Mouse (Mus musculus): ENCODE measurements around the gene Tcf7l1. TPM values are rescaled to one million over a fixed set of nuclear protein-coding genes. Genes with fewer than 3 reads are reported as not detected.

The Tcf7l1 gene
- polyA plus RNA-seq, 1 experiment from 2014 or later = 24.2 TPM

- DNase-seq (ENCODE audit: low spot score) = no peak
- 80% methylated on average over 3 of the region's 3 CpGs for WGBS
- Histone ChIP-seq H3K4me3 (no peak overlapping the region), H3K36me3 (peaks cover 25% of the 10 kb centered on the region), H3K27ac (replicated peaks) (no peak overlapping the region), H3K4me1 (peaks cover 4% of the 10 kb centered on the region; the same call in 1 of the 2 replicates), H3K9me3 (replicated peaks) (no peaks in the 10 kb centered on the region), H3K27me3 (ENCODE audit: low read depth, poor library complexity, severe bottlenecking) (no peaks in the 10 kb centered on the region)
Measured at GRCm38 (mm10) chr6:72636940-72637339, 152.1 kb downstream of the Tcf7l1 start.

- H3K4me1 ChIP-seq = peaks cover 4% of the 10 kb centered on the region; the same call in 1 of the 2 replicates
- 58% methylated on average over 12 of the region's 12 CpGs for WGBS
- peak; percentile 58 for DNase-seq (ENCODE audit: low spot score)
- 0 out of 2 replicates have a peak overlapping the region, but pooled peaks have one; percentile 14 for H3K27ac ChIP-seq (replicated peaks)
- H3K36me3 ChIP-seq = peaks cover 34% of the 10 kb centered on the region
- H3K27me3 ChIP-seq (ENCODE audit: low read depth, poor library complexity, severe bottlenecking) = no peaks in the 10 kb centered on the region
- no peaks in the 10 kb centered on the region for H3K9me3 ChIP-seq (replicated peaks)
- no peak overlapping the region for H3K4me3 ChIP-seq
Measured at GRCm38 (mm10) chr6:72635760-72636431, 153.2 kb downstream of the Tcf7l1 start.

DNA sequence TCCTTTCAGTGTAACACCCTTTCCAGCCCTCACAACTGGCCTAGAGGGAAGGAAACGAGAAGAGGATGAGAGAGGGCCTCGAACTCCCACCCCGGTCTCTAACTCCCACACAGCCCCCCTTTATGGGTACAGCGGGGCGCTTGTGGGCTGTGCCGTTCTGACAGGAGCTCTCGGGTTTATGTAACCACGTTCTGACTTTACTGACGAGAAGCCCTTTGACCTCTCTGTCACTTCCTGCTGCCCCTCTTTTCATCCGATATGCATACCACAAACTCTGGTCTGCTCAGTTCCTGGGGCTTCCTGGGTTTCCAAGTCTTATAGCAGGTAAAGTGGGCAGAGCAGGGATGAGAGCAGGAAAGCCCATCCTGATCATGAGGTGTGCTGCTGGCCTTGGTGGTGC is 154.7 kb downstream of the Tcf7l1 start:
- H3K4me3 ChIP-seq = no peak overlapping the region
- H3K36me3 ChIP-seq = peaks cover 43% of the 10 kb centered on the region
- 80% methylated on average over 10 of the region's 10 CpGs for WGBS

DNA sequence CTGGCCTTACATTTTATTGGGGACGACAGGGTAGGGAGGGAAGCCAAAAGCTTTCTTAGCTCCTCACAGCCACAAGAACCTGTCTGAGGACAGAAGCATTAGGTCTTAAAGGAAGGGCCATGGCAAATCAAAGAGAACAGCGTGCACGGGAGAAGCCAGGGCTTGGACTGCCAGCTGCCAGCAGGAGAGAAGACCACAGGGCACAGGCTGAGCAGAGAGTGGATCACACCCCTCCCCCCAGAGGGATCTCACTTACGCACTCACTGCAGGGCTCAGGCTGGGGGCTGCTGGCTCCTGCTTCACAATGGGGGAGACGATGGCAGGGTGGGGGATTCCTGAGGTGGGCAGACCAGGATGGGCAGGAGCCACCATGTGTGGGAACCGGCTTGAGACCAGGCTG is 157.4 kb downstream of the Tcf7l1 start:
- Histone ChIP-seq H3K4me1 (peaks cover 4% of the 10 kb centered on the region; the same call in 1 of the 2 replicates), H3K36me3 (peaks cover 68% of the 10 kb centered on the region), H3K4me3 (no peak overlapping the region), H3K9me3 (replicated peaks) (no peaks in the 10 kb centered on the region), H3K27me3 (ENCODE audit: low read depth, poor library complexity, severe bottlenecking) (no peaks in the 10 kb centered on the region), H3K27ac (replicated peaks) (no peak overlapping the region)
- 90% methylated on average over 6 of the region's 6 CpGs for WGBS
- no peak for DNase-seq (ENCODE audit: low spot score)

More for the DNA sequence above, 154.7 kb downstream of the Tcf7l1 start:
- Histone ChIP-seq H3K9me3 (replicated peaks) (no peaks in the 10 kb centered on the region), H3K27ac (replicated peaks) (no peak overlapping the region), H3K27me3 (ENCODE audit: low read depth, poor library complexity, severe bottlenecking) (no peaks in the 10 kb centered on the region), H3K4me1 (peaks cover 4% of the 10 kb centered on the region; the same call in 1 of the 2 replicates)
- DNase-seq (ENCODE audit: low spot score) = no peak

GRCm38 (mm10) chr6:72630961-72631360 is 158.1 kb downstream of the Tcf7l1 start:
- DNase-seq (ENCODE audit: low spot score) = no peak
- 93% methylated on average over 14 of the region's 14 CpGs for WGBS
- H3K36me3 ChIP-seq = peaks cover 72% of the 10 kb centered on the region
- H3K4me1 ChIP-seq = no peaks in the 10 kb centered on the region
- H3K9me3 ChIP-seq (replicated peaks) = no peaks in the 10 kb centered on the region
- no peaks in the 10 kb centered on the region for H3K27me3 ChIP-seq (ENCODE audit: low read depth, poor library complexity, severe bottlenecking)
- no peak overlapping the region for H3K4me3 ChIP-seq
- H3K27ac ChIP-seq (replicated peaks) = no peak overlapping the region

DNA sequence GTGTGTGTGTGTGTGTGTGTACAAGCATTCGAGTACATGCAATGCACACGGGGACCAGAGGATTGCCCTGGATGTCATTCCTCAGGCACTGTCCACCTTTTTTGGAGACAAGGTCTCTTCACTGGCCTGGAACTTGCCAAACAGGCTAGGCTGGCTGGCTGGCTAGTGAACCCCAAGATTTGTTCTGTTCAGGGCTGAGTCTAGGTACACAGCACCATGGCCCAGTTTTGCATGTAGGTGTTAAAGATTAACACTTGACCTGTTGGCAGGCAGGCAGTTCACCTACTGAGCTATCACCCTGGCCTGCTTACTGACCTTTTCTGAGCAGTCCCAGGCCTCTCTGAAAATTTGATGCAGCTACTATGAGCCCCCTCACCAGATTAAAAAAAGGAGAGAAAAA is 158.7 kb downstream of the Tcf7l1 start:
- no peaks in the 10 kb centered on the region for H3K4me1 ChIP-seq
- peaks cover 72% of the 10 kb centered on the region for H3K36me3 ChIP-seq
- no peak overlapping the region for H3K27ac ChIP-seq (replicated peaks)
- no peak overlapping the region for H3K4me3 ChIP-seq
- H3K9me3 ChIP-seq (replicated peaks) = no peaks in the 10 kb centered on the region
- 97% methylated on average over 2 of the region's 2 CpGs for WGBS
- H3K27me3 ChIP-seq (ENCODE audit: low read depth, poor library complexity, severe bottlenecking) = no peaks in the 10 kb centered on the region
- DNase-seq (ENCODE audit: low spot score) = no peak

GRCm38 (mm10) chr6:72627276-72627675 is 161.8 kb downstream of the Tcf7l1 start:
- DNase-seq (ENCODE audit: low spot score) = no peak
- Histone ChIP-seq H3K27me3 (ENCODE audit: low read depth, poor library complexity, severe bottlenecking) (no peaks in the 10 kb centered on the region), H3K4me1 (no peaks in the 10 kb centered on the region), H3K9me3 (replicated peaks) (no peaks in the 10 kb centered on the region), H3K4me3 (no peak overlapping the region), H3K27ac (replicated peaks) (no peak overlapping the region), H3K36me3 (peaks cover 59% of the 10 kb centered on the region)
- WGBS = 92% methylated on average over 16 of the region's 16 CpGs

DNA sequence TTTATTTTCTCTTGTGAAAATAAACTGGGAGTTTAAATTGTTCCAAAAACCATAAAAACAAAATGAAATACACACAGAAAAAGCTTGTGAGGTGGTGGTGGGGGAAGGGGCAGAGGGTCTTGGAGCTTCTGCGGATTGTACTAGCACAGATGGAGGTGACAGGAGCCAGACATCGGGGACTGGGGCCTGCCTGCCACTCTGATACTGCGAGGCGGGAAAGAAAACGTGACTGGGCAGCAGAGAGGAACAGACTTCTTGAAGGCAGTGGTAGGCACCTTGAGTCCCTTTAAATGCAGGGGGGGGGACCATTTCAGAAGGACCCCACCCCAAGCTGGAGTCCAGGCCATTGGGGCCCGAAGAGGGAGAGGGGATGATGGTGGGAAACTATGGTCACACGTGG is 162.7 kb downstream of the Tcf7l1 start:
- H3K4me3 ChIP-seq = no peak overlapping the region
- H3K4me1 ChIP-seq = no peaks in the 10 kb centered on the region
- no peaks in the 10 kb centered on the region for H3K27me3 ChIP-seq (ENCODE audit: low read depth, poor library complexity, severe bottlenecking)
- H3K9me3 ChIP-seq (replicated peaks) = no peaks in the 10 kb centered on the region
- no peak for DNase-seq (ENCODE audit: low spot score)
- 88% methylated on average over 7 of the region's 7 CpGs for WGBS
- H3K36me3 ChIP-seq = peaks cover 51% of the 10 kb centered on the region
- H3K27ac ChIP-seq (replicated peaks) = no peak overlapping the region

GRCm38 (mm10) chr6:72623661-72624402 is 165.2 kb downstream of the Tcf7l1 start:
- H3K27me3 ChIP-seq (ENCODE audit: low read depth, poor library complexity, severe bottlenecking) = no peaks in the 10 kb centered on the region
- H3K9me3 ChIP-seq (replicated peaks) = no peaks in the 10 kb centered on the region
- 92% methylated on average over 8 of the region's 8 CpGs for WGBS
- no peaks in the 10 kb centered on the region for H3K4me1 ChIP-seq
- H3K36me3 ChIP-seq = peaks cover 25% of the 10 kb centered on the region
- no peak overlapping the region for H3K27ac ChIP-seq (replicated peaks)
- no peak overlapping the region for H3K4me3 ChIP-seq
- no peak for DNase-seq (ENCODE audit: low spot score)

GRCm38 (mm10) chr6:72622917-72623316 is 166.1 kb downstream of the Tcf7l1 start:
- H3K4me1 ChIP-seq = no peaks in the 10 kb centered on the region
- peaks cover 16% of the 10 kb centered on the region for H3K36me3 ChIP-seq
- H3K27me3 ChIP-seq (ENCODE audit: low read depth, poor library complexity, severe bottlenecking) = no peaks in the 10 kb centered on the region
- DNase-seq (ENCODE audit: low spot score) = no peak
- no peaks in the 10 kb centered on the region for H3K9me3 ChIP-seq (replicated peaks)
- no peak overlapping the region for H3K27ac ChIP-seq (replicated peaks)
- no peak overlapping the region for H3K4me3 ChIP-seq
- WGBS = 38% methylated on average over 3 of the region's 3 CpGs

DNA sequence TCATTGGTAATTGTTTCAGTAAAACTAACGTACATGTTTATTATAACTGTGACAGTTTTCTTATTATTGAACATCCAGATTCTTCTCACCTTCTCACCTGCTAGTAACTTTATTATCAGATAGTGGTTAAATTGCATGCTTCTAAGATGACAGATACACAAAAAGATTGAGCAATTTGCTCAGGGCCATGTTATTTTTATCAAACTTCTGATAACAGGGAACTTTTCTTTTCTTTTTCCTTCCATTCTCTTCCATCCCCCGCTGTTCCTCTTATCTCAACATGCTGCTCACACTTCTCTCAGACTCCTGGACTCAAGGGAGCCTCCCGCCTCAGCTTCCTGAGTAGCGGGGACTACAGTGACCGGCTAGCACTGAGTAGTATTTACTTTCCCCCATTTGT is 168.1 kb downstream of the Tcf7l1 start:
- H3K4me1 ChIP-seq = peaks cover 10% of the 10 kb centered on the region
- no peaks in the 10 kb centered on the region for H3K27me3 ChIP-seq (ENCODE audit: low read depth, poor library complexity, severe bottlenecking)
- WGBS = 88% methylated on average over 5 of the region's 5 CpGs
- no peaks in the 10 kb centered on the region for H3K9me3 ChIP-seq (replicated peaks)
- no peaks in the 10 kb centered on the region for H3K36me3 ChIP-seq
- no peak overlapping the region for H3K4me3 ChIP-seq
- no peak for DNase-seq (ENCODE audit: low spot score)
- no peak overlapping the region for H3K27ac ChIP-seq (replicated peaks)

GRCm38 (mm10) chr6:72619734-72620532 is 169.1 kb downstream of the Tcf7l1 start:
- no peaks in the 10 kb centered on the region for H3K27me3 ChIP-seq (ENCODE audit: low read depth, poor library complexity, severe bottlenecking)
- no peak overlapping the region for H3K27ac ChIP-seq (replicated peaks)
- no peak for DNase-seq (ENCODE audit: low spot score)
- H3K9me3 ChIP-seq (replicated peaks) = no peaks in the 10 kb centered on the region
- H3K36me3 ChIP-seq = no peaks in the 10 kb centered on the region
- H3K4me1 ChIP-seq = peaks cover 20% of the 10 kb centered on the region
- WGBS = 70% methylated on average over 12 of the region's 12 CpGs
- H3K4me3 ChIP-seq = no peak overlapping the region
